Mouse (Mus musculus) adrenal gland, postnatal 36 days (tissue): ENCODE results near the gene Msrb1. TPM values are rescaled to one million over a fixed set of nuclear protein-coding genes. Genes with fewer than 3 reads are reported as not detected.

Experiments
- total RNA-seq, 2 experiments: library from RNA; stranded (reverse); gene quantifications; 2 replicates each; pipeline ENCODE4 v1.2.3; 2021

Gene Msrb1
- total RNA-seq, 2 experiments from 2014 or later: 84.2 to 86.1 TPM

Other genes starting within 250 kb of the Msrb1 start
- 10 to 100 TPM; 14.7 to 25.7 TPM for gene Caskin1, start 248.0 kb upstream of the Msrb1 start, total RNA-seq
- gene Traf7, start 208.7 kb upstream of the Msrb1 start, total RNA-seq: 100 to 1,000 TPM in 1 of 2 experiments, 10 to 100 TPM in 1; 94.7 to 118 TPM
- gene Rab26, start 202.4 kb upstream of the Msrb1 start, total RNA-seq: 1 to 10 TPM in 1 of 2 experiments, under 1 TPM in 1; 0.70 to 1.3 TPM
- 10 to 100 TPM; 46.9 to 49.1 TPM for gene Pkd1, start 186.8 kb upstream of the Msrb1 start, total RNA-seq
- gene Tsc2, start 104.0 kb upstream of the Msrb1 start, total RNA-seq: 100 to 1,000 TPM in 1 of 2 experiments, 10 to 100 TPM in 1; 79.2 to 103 TPM
- gene Nthl1, start 104.0 kb upstream of the Msrb1 start, total RNA-seq: 1 to 10 TPM; 7.8 TPM
- 10 to 100 TPM; 48.0 to 88.5 TPM for gene Slc9a3r2, start 86.3 kb upstream of the Msrb1 start, total RNA-seq
- not detected for gene Npw, start 78.2 kb upstream of the Msrb1 start, total RNA-seq
- 10 to 100 TPM; 47.5 to 51.1 TPM for gene Zfp598, start 67.0 kb upstream of the Msrb1 start, total RNA-seq
- 1 to 10 TPM; 1.7 to 2.0 TPM for gene Syngr3, start 46.7 kb upstream of the Msrb1 start, total RNA-seq
- 10 to 100 TPM; 34.5 to 42.0 TPM for gene Gfer, start 40.5 kb upstream of the Msrb1 start, total RNA-seq
- 1 to 10 TPM; 4.5 to 6.1 TPM for gene Noxo1, start 40.4 kb upstream of the Msrb1 start, total RNA-seq
- gene Tbl3, start 29.0 kb upstream of the Msrb1 start, total RNA-seq: 10 to 100 TPM; 36.0 to 38.5 TPM
- gene Rnf151, start 18.6 kb upstream of the Msrb1 start, total RNA-seq: not detected
- 100 to 1,000 TPM; 720 to 747 TPM for gene Rps2, start 18.5 kb upstream of the Msrb1 start, total RNA-seq
- gene Ndufb10, start 12.2 kb upstream of the Msrb1 start, total RNA-seq: 100 to 1,000 TPM; 239 to 246 TPM
- under 1 TPM in 1 of 2 experiments, not detected in 1; 0.40 TPM for gene Rpl3l, start 8.8 kb upstream of the Msrb1 start, total RNA-seq
- 1 to 10 TPM; 1.8 to 2.2 TPM for gene Hs3st6, start 16.3 kb downstream of the Msrb1 start, total RNA-seq
- 1 to 10 TPM; 1.0 to 1.1 TPM for gene Meiob, start 67.6 kb downstream of the Msrb1 start, total RNA-seq
- gene Hagh, start 103.5 kb downstream of the Msrb1 start, total RNA-seq: 100 to 1,000 TPM in 1 of 2 experiments, 10 to 100 TPM in 1; 97.1 to 102 TPM
- 10 to 100 TPM; 22.7 to 39.8 TPM for gene Fahd1, start 113.7 kb downstream of the Msrb1 start, total RNA-seq
- gene Igfals, start 129.4 kb downstream of the Msrb1 start, total RNA-seq: 1 to 10 TPM; 4.1 to 4.3 TPM
- 10 to 100 TPM; 47.7 to 57.9 TPM for gene Nubp2, start 149.7 kb downstream of the Msrb1 start, total RNA-seq
- gene Spsb3, start 150.0 kb downstream of the Msrb1 start, total RNA-seq: 10 to 100 TPM; 31.2 to 34.7 TPM
- 10 to 100 TPM; 41.0 to 42.3 TPM for gene Eme2, start 158.4 kb downstream of the Msrb1 start, total RNA-seq
- 100 to 1,000 TPM; 109 to 177 TPM for gene Mrps34, start 158.5 kb downstream of the Msrb1 start, total RNA-seq
- gene Nme3, start 159.9 kb downstream of the Msrb1 start, total RNA-seq: 100 to 1,000 TPM in 1 of 2 experiments, 10 to 100 TPM in 1; 51.3 to 113 TPM
- 100 to 1,000 TPM in 1 of 2 experiments, 10 to 100 TPM in 1; 82.1 to 126 TPM for gene Mapk8ip3, start 200.3 kb downstream of the Msrb1 start, total RNA-seq
- gene Jpt2, start 224.0 kb downstream of the Msrb1 start, total RNA-seq: 10 to 100 TPM; 25.1 to 26.4 TPM